Mouse (Mus musculus) megakaryocyte progenitor cell, adult 5-6 weeks (primary cell): Measurements from ENCODE around the gene Nectin2. TPM values are rescaled to one million over a fixed set of nuclear protein-coding genes. Genes with fewer than 3 reads are reported as not detected.
"Not testable (repeated sequence)": the region's sequence is repeated elsewhere in the genome, so short reads cannot be mapped to it uniquely, and the experiment has no call there.

Experiments
- ATAC-seq: replicated peaks from 2 replicates; pipeline ENCODE4 v1.8.0; 2016; ENCODE audit warnings: mild to moderate bottlenecking, moderate TSS enrichment, inconsistent platforms; ENCODE audit not compliant: poor library complexity
- total RNA-seq, 2 experiments: library from RNA; stranded (forward) in 1 of 2; stranded (reverse) in 1 of 2; fragments of 157-497, 149-512 nt in 1 of 2; fragments of 200-1000 nt in 1 of 2; gene quantifications; 2 replicates each; pipeline versions ENCODE4 v1.2.3 to v1.2.4; 2015 to 2017

The Nectin2 gene
- total RNA-seq, 2 experiments from 2014 or later = 1.0 to 2.2 TPM

DNA sequence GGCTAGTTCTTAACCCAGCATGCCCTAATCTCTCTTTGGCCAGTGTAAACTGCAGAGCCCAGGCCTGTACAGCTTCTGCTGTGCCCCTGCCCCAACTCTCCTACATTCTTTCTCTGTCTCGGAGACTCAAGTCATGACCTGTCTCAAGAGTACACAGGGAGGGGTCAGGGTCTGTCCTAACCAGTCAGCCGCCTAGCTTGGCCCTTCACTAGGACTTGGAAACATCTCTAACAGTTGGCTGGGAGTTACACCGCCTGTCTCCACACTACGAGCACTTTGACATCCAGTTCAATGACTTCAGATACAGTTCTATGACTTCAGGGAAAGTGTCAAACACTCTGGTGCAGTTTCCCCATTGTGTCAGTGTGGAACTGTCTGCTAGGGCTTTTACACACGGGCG is 58.8 kb downstream of the Nectin2 start:
- ATAC-seq = no peak

DNA sequence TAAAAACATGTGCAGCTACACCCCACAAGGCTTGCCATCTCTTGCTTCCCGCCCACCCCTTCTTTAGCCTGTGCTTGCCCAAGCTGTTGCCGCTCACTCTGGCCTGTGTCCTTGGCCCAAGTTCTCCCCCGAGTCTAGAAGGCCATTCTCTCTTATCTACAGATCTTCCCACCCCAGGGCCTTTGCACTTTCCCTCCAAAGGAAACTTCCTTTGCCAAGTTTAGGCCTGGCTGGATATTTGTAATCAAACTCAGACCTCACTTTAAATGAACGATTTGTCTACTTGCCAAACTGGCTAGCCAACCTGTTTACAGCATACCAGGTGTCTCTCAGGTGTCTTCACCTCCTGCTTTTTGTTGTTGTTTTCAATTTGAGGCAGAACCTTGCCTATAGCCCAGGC is 59.4 kb downstream of the Nectin2 start:
- no peak for ATAC-seq

DNA sequence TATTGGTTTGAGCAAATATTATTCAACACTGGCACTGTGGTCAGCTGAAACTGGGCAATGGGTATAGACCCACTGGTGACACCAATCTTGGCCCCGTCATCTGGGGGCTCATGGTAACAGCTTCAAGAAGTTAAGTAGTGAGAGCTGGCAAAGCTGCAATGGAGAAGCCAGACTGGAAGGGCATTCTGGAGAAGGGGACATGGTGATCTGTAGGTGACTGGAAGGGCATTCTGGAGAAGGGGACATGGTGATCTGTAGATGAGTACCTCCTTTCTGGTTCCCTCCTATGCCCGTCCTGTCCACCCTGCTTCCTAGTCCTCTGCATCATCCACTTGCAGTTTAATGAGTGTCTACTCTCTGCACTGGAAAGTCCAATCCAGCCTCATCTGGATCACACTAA is 61.7 kb downstream of the Nectin2 start:
- no peak for ATAC-seq

DNA sequence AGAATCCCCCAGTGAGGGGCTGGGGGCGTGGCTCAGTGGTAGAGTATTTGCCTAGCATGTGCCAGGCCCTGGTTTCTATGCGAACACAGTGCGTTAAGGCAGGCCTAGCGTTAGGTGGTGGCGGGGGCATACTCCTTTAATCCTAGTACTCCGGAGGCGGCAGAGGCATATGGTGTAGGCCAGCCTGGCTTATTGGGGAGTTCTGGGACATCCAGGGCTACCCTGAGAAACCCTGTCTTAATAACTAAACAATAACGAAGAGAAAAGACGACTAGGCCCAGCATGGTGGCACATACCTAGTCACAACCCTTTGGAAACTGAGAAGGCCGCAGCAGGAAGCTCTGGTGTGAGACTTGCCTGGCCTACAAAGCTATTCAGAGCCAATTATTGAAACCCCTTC is 62.2 kb downstream of the Nectin2 start:
- no peak for ATAC-seq

DNA sequence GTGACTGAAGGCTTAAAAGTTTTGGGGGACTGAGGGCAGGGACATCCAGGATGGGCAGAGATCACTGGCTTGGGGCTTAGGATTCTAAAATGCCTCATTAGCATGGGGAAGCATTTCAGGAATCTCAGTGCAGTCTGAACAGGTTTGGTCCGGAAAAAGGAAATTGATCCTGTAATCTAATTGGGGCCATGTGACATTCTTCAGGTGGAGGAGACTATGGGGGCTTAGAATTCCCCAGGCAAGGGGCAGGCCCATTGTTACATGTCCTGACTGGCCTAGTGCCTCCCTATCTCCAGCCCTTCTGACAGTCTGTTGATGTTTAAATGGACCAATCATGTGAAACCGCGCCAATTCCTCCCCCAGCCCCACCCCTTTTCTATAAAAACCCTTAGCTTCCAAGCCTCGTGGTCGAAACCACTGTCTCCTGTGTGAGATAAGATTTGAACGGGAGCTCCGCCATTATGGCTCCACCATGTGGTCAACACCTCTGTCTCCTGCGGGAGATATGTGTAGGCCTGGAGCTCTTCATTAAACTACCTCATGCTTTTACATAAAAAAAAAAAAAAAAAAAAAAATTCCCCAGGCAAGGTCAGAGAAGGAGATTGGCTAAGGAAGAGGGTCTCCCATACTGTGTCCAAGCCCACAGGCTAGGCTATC is 63.2 kb downstream of the Nectin2 start:
- ATAC-seq = not testable (repeated sequence)

DNA sequence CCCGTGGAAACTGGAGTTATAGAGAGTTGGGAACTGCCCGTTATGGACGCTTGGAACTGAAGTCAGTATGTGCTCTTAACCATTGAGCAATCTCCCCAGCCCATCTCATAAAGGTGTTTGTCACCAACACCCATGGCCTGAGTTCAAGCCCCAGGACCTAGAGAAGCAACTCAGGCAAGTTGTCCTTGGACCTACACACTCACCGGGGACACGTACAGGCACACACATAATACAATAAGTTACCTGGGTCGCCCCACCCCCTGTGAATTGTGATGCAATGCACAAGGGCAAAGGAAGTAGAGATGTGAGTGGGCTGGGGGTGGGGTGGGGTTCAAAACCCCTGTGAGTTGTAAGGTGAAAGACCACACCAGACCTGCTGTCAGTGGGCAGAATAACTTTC is 63.8 kb downstream of the Nectin2 start:
- ATAC-seq = no peak

DNA sequence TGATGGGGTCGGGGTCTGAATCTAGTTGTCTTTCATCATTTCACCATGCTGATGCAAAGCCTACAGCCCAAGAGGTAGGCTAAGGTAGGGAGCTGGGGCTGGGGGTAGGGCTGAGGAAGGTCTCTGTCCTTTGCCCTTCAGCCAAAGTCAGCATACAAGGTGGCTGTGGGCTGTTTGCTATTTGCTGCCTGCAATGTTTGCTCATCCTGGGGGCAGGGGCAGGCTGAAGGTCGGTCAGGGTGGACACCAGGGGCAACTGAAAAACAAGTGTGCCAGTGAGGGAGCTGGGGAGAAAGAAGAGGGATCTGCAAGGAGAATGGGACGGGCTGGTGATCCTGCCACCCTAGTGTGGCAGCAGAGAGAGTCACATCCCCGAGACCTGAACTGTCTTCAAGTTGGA is 64.9 kb downstream of the Nectin2 start:
- no peak for ATAC-seq

DNA sequence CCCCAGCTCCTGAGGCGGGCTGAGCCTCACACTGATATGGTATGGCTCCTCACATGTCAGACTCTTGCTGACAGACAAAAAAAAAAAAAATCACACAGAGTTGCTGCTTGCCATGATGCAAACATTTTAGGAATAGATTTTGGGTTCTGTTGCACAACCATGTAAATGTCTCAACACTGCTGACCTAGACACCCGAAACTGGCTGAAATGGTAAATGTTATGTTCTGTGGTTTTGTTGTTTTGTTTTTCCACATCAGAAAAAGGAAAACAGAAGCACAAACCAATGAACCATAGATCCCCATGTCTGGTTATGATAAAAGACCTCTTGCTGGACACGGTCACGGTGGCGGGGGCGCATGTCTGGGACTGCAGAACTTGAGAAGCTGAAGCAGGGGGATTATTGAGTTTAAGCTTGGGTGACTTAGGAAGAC is 66.5 kb downstream of the Nectin2 start:
- ATAC-seq = peak; percentile 84

DNA sequence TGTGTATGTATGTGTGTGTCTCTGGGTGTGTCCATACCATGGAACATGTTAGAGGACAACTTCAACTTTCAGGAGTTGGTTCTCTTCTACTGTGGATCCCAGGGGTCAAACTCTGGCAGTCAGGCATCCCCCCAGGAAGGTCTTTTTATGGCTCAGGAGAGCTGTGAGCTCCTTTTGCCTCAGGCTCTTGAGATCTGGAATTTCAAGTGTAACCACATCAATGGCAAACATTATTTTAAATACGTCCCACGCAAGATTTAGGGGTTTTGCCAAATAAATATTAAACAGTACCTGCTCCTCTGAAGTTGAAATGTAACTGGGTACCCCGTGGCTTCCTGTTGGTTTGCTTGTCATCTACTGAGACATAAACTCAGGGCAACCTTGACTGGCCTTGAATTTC is 67.3 kb downstream of the Nectin2 start:
- no peak for ATAC-seq

DNA sequence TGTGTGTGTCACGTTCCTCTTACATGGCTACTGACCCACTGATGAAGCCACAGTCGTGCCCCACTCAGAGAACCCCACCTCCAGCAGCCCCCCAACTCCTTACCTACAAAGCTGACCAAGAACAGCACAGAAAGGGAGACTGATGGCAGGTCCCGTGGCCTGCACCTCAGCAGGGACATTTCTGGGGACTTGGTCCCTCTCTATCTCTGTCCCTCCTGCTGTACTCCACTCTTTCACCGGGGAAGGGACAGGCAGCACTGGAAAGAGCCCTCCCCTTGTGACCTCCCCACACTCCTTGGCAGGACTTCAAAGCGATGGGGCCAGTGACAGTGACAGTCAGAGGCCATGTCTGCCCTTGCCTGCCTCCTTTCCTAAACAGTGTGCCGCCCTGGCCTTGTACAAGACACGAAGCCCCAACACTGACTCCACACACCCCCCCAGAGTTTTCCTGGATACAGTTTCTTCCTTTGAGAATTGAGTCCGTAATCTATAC is 69.0 kb downstream of the Nectin2 start, which contains the start of the genes Gm44805 and Apoc4:
Gene Gm44805 (minus strand): TSS at position 222 of the 493 bp plus-strand sequence.
Gene Apoc4 (minus strand): TSS at position 278 of the 493 bp plus-strand sequence.
- ATAC-seq = no peak

DNA sequence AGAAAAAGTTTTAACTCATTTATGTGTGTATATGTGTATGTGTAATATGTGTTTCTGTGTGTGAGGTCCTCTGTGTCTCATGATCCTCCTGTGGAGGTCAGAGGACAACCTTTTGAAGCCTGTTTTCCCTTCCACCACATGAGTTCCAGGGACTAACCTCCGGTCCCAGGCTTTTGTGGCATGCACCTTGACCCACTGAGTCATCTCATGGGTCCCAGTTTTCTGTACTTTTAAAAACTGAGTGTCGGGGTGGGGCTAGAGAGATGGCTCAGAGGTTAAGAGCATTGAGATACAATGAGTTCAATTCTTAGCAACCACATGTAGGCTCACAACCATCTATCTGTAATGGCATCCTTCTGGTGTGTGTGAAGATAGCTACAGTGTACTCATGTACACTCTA is 69.6 kb downstream of the Nectin2 start:
- ATAC-seq = no peak

DNA sequence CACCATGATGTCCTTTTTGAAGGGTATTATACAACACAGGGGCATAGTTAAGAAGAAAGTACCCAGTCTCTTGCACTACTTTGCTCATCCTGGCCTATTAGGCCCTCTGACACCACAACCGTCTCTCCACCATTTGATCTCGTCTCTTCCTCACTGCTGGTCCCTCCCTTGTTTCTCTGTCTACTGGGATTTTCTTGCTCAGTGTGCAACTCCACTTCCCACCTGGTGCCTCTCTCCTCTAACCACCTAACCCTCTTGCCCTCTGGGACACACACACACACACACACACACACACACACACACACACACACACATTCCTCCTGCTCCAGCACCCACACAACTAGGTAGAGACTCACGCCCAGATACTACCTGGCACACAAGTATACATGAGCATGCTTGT is 71.4 kb downstream of the Nectin2 start:
- no peak for ATAC-seq

DNA sequence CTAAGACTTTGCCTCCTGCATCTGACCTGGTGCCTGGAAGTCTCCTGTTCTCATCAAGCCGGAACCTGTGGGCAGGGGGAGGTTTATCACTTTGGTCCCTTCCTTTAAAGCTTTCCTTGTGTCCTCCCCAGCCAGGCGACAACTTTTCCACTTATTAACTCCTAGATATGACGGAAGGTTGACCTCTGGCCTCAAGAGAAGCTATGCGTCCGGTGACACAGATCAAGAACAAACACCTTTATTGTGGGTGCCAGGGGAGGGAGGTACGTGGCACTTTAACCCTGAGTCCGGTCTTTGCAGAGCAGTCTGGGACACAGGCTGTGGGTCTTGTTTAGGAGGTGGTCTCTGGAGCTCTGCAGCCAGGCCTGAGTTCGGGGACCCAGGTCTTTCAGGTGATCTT is 72.4 kb downstream of the Nectin2 start, which contains the start of gene Apoc2:
Gene Apoc2 (minus strand): TSS at position 70 of the 400 bp plus-strand sequence.
- no peak for ATAC-seq

DNA sequence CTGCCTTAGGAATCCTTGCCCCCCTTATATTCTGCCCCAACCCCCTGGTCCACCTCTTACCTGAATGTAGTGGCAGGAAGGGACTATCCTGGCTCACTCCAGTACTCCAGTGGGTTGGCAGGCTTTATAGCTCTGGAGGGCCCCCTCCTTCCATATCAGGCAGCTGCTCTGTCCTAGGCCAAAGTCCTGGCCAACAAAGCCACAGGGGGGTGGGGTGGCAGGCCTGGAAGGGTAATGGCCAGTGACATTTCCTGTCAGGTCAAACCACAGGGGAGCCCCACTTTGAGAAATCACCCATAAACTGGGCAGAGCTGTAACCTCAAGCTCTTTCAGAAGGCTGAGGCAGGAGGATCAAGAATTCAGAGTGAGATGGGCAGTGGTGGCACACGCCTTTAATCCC is 73.6 kb downstream of the Nectin2 start:
- ATAC-seq = no peak

DNA sequence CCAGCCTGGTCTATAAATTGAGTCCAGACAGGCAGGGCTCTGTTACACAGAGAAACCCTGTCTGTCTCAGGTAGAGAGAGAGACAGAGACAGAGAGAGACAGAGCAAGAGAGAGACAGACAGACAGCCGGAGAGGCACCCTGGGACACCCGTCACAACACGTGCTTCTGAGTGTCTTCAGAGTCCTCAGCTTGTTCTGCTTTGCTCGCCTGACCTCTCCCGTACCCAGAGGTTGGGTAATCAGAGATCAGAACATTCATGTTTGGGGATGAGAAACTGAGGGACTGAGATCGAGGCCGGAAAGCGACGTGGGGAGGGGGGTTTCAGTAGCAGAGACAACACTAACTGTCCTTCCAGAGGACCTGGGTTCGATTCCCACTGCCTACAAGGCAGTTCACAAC is 74.5 kb downstream of the Nectin2 start:
- ATAC-seq = peak; percentile 81

DNA sequence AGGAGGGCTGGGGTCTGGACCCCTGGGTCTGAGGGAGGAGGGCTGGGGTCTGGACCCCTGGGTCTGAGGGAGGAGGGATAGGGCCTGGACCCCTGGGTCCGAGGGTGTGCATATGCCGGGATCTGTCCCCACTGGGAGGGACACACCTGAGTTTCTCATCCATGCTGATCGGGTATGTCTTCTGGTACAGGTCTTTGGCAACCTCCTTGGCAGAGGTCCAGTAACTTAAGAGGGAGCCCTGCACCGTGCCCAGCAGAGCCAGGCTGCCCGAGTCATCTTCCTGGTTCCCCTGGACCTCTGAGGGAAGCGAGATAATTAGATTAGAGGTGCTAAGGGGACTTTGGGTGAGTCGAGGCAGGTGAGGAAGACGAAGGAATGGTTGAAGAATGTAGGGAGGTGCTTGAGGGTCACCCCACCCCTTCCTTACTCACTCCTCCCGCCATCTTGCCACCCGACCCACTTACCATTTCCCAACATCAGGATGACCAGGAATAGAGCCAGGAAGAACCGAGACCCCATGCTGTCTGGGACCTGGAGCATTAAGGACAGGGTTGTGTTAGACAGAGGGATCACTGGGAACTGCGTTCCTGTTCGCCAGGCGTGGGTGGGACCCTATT is 77.1 kb downstream of the Nectin2 start:
- no peak for ATAC-seq

DNA sequence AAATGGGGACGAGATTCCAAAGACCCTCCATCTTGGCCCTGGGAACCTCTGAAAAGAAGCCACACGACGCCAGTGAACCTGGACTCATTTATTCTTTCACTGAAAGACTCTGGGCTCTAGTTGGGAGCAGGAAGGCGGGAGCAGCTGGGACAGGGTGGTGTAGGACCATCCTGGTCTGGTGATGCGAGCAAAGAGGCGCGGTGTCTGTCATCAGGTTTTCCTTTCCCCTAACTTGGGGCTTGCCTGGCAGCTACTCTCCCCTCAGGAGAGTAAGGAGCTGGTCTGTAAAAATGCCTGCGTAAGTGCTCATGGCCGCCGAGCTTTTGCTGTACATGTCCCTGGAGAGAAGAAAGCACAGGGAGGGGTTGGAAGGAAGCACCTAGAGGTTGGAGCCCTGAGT is 78.8 kb downstream of the Nectin2 start:
- no peak for ATAC-seq

DNA sequence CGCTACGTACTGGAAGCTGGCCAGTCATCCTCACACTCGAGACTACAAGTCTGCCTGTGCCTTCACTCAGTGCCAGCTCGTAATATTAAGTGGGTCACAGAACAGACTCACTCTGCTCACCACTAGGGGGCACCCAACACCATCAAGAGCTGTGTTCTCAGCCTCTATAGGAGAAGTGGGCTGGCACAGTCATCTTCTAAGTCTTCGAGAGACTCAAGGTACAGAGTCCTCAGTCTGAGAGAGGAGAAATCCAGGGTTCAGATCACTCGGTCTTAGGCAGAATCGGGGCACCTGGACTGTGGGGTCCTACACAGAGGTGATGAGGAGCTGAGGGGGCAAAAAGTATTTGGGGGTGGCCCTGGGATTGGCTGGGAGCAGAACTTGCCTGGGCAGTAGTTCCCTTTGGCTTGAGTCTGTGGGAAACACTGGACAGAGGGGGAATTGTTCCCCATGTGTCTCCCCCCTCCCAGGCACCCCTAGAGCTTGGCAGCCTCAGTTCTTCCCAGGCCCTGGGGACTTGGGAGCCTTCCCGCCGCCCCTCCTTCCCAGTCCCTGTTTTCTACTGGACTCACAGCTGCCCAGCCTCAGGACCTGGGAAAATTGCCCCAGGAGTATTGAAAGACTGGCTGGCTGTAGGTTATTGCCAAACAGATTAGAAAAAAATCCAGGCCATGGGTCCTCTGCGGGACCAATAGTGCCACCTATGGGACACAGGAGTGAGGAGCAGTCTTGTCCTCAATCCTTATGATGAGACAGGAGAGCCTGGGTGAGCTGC is 81.1 kb downstream of the Nectin2 start:
- ATAC-seq = peak; percentile 60

DNA sequence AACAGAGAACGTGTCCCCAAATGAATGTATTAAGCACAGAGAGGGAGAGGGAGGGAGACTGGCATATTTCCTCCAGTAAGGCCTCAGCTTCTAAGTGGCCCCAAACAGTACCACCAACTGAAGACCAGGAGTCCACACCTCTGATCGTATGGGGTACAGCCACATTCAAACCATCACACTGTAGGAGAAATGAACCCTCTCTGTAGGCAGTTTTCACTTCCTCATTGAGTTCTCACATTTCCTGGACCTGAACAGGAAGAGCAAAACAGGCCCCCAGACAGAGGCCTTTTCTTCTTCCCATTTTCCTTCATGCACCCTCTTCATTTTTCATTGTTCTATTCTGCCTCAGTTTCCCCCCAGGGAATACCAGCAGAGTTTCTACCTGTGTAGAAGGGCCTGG is 82.8 kb downstream of the Nectin2 start:
- no peak for ATAC-seq

DNA sequence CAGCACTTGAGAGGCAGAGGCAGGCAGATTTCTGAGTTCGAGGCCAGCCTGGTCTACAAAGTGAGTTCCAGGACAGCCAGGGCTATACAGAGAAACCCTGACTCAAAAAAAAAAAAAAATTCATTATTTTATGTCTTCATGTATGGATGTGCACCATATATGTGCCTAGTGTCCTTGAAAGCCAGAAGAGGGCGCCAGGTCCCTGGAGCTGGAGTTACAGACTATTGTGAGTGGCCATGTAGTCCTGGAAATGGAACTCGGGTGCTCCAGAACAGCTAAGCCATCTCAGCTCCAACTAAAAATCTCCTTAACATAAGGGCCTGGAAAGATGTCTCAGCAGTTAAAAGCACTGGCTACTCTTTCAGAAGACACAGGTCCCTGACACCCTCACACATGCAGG is 83.5 kb downstream of the Nectin2 start:
- no peak for ATAC-seq
